Mouse (Mus musculus) midbrain, embryonic 14.5 days (tissue): ENCODE data around the gene Fcho1. TPM values are rescaled to one million over a fixed set of nuclear protein-coding genes. Genes with fewer than 3 reads are reported as not detected.

ENCODE experiments used
- ATAC-seq: fragments of 200-750 bp; cut with Nextera tagmentation; 2 replicates; pipeline ENCODE4 v1.8.0; 2017; ENCODE audit warnings: moderate number of reproducible peaks, moderate library complexity; ENCODE audit not compliant: low FRiP score, low TSS enrichment
- DNase-seq: peaks from one replicate; pipeline ENCODE4 v3.0.0-alpha.2; 2015
- H3K27ac ChIP-seq: fragments of 300-500 bp; sonication (generic); replicated peaks from 2 replicates; pipeline ENCODE4 v1.5.1; 2014; ENCODE audit warnings: mild to moderate bottlenecking, low read depth, low read length, moderate library complexity
- H3K27me3 ChIP-seq: fragments of 300-500 bp; sonication (generic); 2 replicates; pipeline ENCODE4 v1.6.1; 2014; ENCODE audit warnings: low read length, control low read depth, mixed read lengths; ENCODE audit not compliant: control insufficient read depth, insufficient read depth
- H3K36me3 ChIP-seq: fragments of 300-500 bp; sonication (generic); 2 replicates; pipeline ENCODE4 v1.6.1; 2014; ENCODE audit warnings: low read length, control low read depth; ENCODE audit not compliant: control insufficient read depth, insufficient read depth
- H3K4me1 ChIP-seq: fragments of 300-500 bp; sonication (generic); 2 replicates; pipeline ENCODE4 v1.6.1; 2014; ENCODE audit warnings: mild to moderate bottlenecking, antibody characterized with exemption, low read length, control low read depth; ENCODE audit not compliant: control insufficient read depth, insufficient read depth
- H3K4me2 ChIP-seq: fragments of 300-500 bp; sonication (generic); 2 replicates; pipeline ENCODE4 v1.6.1; 2014; ENCODE audit warnings: mild to moderate bottlenecking, low read length, moderate library complexity
- H3K4me3 ChIP-seq: fragments of 300-500 bp; sonication (generic); replicated peaks from 2 replicates; pipeline ENCODE4 v1.5.1; 2014; ENCODE audit warnings: low read depth, low read length
- H3K9ac ChIP-seq: fragments of 300-500 bp; sonication (generic); replicated peaks from 2 replicates; pipeline ENCODE4 v1.6.1; 2014; ENCODE audit warnings: mild to moderate bottlenecking, low read length, moderate library complexity
- H3K9me3 ChIP-seq: fragments of 300-500 bp; sonication (generic); 2 replicates; pipeline ENCODE4 v1.6.1; 2016; ENCODE audit warnings: low read length, control low read depth, mixed read lengths; ENCODE audit not compliant: control insufficient read depth
- WGBS: fragments of 180-500 bp; shearing (Covaris S2); extraction: QIAGEN DNeasy Blood & Tissue Kit; methylation state at CpG from one replicate; pipeline ENCODE4 v1.1.7; 2014; 5-methylcytosine and 5-hydroxymethylcytosine counted together
- polyA plus RNA-seq: library from polyadenylated mRNA; unstranded; fragments of >200 nt; fragmentation: Nextera tagmentation; extraction: Ambion mirVana; gene quantifications from 2 replicates; pipeline ENCODE4 v1.2.1, GENCODE M21; 2014

Gene Fcho1
- polyA plus RNA-seq, 1 experiment from 2014 or later = 74.6 TPM

DNA sequence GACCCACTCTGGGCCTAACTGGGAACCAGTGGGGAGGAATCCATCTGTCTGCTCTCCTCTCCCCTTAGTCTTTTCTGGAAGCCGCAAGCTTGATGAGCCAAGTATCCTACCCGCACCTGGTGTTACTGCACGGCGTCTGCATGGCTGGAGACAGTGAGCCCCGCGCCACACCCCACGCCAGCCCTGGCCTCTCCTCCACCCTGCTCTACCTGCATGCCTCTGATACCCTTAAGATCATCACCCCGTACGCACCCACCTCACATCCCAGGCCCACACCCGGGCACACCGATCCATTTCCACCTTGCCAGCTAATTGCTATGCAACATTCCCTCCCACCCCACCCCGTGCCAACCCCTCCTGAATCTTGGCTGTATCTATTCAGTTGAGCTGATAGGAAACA is 42.7 kb downstream of the Fcho1 start:
- Histone ChIP-seq H3K4me3 (no peak overlapping the region), H3K9ac (no peak overlapping the region), H3K4me1 (0 out of 2 replicates have a peak, but pooled peaks cover 16% of the 10 kb centered on the region), H3K36me3 (no peaks in the 10 kb centered on the region), H3K27me3 (peaks cover 100% of the 10 kb centered on the region), H3K4me2 (no peak overlapping the region), H3K9me3 (no peaks in the 10 kb centered on the region), H3K27ac (no peak overlapping the region)
- no peak for DNase-seq
- ATAC-seq = no peak
- 55% methylated on average over 12 of the region's 12 CpGs for WGBS

DNA sequence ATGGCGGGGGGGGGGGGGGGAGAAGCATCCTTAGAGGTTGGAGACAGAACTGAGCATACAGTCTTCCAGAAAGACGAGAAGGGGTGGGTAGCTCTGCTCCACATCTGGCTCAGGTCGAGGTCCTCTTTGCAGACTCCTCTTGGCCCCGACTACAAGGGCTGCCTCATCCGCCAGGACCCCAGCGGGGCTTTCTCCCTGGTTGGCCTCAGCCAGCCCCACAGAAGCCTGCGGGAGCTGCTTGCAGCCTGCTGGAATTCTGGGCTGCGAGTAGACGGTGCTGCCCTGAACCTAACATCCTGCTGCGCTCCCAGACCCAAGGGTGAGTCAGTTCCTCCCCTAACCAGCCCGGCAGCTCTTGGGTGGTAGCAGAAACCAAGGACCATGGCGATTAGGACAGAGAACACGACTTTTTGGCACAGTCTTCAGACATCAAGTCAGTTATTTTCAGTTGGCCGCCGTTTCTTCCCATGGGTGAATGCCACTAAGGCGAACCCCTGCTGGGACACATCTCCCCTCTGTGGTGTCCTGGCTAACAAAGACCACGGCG is 44.1 kb downstream of the Fcho1 start:
- Histone ChIP-seq H3K4me3 (no peak overlapping the region), H3K9ac (no peak overlapping the region), H3K4me1 (0 out of 2 replicates have a peak, but pooled peaks cover 16% of the 10 kb centered on the region), H3K27ac (no peak overlapping the region), H3K36me3 (no peaks in the 10 kb centered on the region), H3K9me3 (no peaks in the 10 kb centered on the region), H3K27me3 (peaks cover 93% of the 10 kb centered on the region), H3K4me2 (no peak overlapping the region)
- WGBS = 2% methylated on average over 18 of the region's 18 CpGs
- DNase-seq (no peak), ATAC-seq (no peak)

DNA sequence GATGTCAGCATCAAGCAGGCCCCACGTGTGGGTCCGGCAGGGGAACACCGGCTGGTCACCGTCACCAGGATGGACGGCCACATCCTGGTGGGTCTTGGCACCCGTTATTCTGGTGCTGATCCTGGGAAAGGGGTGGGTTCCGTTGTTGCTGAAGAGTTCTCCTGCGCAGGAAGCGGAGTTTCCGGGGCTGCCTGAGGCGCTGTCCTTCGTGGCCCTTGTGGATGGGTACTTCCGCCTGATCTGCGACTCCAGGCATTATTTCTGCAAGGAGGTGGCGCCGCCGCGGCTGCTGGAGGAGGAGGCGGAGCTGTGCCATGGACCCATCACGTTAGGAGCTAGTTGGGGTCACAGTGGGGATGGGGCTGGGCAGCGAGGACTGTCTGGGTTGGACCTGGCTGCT is 45.0 kb downstream of the Fcho1 start:
- Histone ChIP-seq H3K4me3 (no peak overlapping the region), H3K9me3 (no peaks in the 10 kb centered on the region), H3K4me2 (no peak overlapping the region), H3K27ac (no peak overlapping the region), H3K9ac (no peak overlapping the region), H3K27me3 (peaks cover 87% of the 10 kb centered on the region), H3K4me1 (0 out of 2 replicates have a peak, but pooled peaks cover 7% of the 10 kb centered on the region), H3K36me3 (no peaks in the 10 kb centered on the region)
- 4% methylated on average over 21 of the region's 21 CpGs for WGBS
- DNase-seq = no peak
- no peak for ATAC-seq

DNA sequence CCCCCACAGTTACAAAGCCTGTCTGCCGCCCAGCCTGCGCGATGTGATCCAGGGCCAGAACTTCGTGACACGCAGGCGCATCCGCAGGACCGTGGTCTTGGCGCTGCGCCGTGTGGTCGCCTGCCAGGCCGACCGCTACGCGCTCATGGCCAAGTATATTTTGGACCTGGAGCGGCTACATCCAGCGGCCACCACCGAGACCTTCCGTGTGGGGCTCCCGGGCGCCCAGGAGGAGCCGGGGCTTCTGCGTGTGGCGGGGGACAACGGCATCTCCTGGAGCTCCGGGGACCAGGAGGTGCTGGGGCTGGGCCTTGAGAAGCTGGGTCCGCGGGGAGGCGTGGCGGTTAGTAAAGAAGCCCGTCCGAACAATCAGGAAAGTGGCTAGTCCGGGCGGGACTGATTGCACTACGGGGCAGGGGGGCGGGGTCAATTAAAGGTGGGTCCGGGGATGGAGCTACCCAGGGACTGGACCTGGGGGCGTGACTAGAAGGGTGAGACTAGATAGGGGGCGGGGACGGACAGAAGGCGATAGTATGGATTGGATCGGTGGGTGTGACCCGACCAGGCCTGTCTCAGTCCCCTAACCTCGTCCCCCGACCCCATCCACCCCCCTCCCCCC is 45.9 kb downstream of the Fcho1 start:
- DNase-seq (no peak), ATAC-seq (0 out of 2 replicates have a peak, but pooled peaks have one; percentile 3)
- Histone ChIP-seq H3K9ac (peak overlapping the region; percentile 16; the same call in 1 of the 2 replicates), H3K4me2 (peak overlapping the region; percentile 47), H3K27ac (no peak overlapping the region), H3K27me3 (peaks cover 84% of the 10 kb centered on the region), H3K4me1 (0 out of 2 replicates have a peak, but pooled peaks cover 4% of the 10 kb centered on the region), H3K4me3 (peak overlapping the region; percentile 25), H3K9me3 (no peaks in the 10 kb centered on the region), H3K36me3 (no peaks in the 10 kb centered on the region)
- WGBS = 2% methylated on average over 46 of the region's 46 CpGs

DNA sequence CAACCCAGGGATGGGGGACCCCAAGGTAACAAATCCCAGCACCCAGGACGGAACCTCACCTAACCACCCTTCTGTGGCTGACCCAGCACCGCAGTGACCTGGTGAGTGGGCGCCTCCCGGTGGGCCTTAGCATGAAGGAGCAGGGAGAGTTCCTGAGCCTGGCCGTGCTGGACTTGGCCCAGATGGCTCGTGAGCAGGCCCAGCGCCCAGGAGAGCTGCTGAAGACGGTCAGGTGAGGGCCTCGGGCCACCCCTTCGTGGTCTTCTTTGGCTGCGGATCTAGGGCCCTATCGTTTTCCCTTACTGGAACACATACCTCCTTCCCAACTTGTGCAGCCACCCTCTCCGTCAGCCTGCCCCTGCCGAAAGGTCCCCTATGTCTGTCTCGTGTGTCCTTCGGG is 46.4 kb downstream of the Fcho1 start:
- Histone ChIP-seq H3K9me3 (no peaks in the 10 kb centered on the region), H3K27ac (no peak overlapping the region), H3K9ac (peak overlapping the region; percentile 16; the same call in 1 of the 2 replicates), H3K4me3 (peak overlapping the region; percentile 25), H3K36me3 (no peaks in the 10 kb centered on the region), H3K4me1 (0 out of 2 replicates have a peak, but pooled peaks cover 4% of the 10 kb centered on the region), H3K4me2 (peak overlapping the region; percentile 47), H3K27me3 (peaks cover 78% of the 10 kb centered on the region)
- DNase-seq (no peak), ATAC-seq (no peak)
- WGBS = 10% methylated on average over 16 of the region's 16 CpGs

DNA sequence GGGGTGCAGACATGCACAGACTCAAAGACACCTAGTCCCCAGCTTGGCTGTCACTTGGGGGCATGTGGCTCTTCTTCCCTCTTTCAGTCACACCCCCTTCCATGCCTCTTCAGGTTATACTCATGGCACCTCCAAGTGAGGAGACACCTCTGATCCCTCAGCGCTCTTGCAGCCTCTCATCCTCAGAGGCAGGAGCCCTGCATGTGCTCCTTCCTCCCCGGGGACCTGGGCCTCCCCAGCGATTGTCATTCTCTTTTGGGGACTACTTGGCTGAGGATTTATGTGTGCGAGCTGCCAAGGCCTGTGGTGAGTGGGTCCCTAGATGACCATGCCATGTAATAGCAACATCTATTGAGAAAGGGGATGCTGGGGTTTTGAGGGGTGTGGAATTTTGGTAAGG is 47.3 kb downstream of the Fcho1 start:
- Histone ChIP-seq H3K27ac (no peak overlapping the region), H3K36me3 (no peaks in the 10 kb centered on the region), H3K4me3 (no peak overlapping the region), H3K4me1 (0 out of 2 replicates have a peak, but pooled peaks cover 4% of the 10 kb centered on the region), H3K4me2 (no peak overlapping the region), H3K9me3 (no peaks in the 10 kb centered on the region), H3K27me3 (peaks cover 69% of the 10 kb centered on the region), H3K9ac (no peak overlapping the region)
- no peak for DNase-seq
- WGBS = 48% methylated on average over 4 of the region's 4 CpGs
- ATAC-seq = no peak

DNA sequence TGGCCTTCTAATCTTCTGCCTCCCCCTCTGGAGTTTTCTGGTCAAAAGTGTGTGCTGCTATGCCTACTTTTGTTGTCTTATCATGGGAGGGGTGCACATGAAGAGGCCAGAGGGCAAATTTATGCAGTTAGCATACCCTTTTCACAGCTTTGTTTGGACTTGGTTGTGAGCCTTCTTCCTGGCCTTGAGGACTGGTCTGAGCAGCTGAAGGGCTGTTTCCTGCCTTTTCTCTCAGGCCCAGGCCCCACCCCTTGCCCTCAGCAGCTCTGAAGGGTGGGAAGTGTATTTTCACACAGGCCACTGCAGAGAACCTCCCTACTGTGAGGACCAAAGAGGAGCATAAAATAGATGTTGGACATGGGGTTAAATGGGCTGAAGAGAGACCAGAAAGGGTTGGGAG is 48.0 kb downstream of the Fcho1 start:
- no peak for DNase-seq
- no peak for ATAC-seq
- H3K36me3 ChIP-seq = no peaks in the 10 kb centered on the region

DNA sequence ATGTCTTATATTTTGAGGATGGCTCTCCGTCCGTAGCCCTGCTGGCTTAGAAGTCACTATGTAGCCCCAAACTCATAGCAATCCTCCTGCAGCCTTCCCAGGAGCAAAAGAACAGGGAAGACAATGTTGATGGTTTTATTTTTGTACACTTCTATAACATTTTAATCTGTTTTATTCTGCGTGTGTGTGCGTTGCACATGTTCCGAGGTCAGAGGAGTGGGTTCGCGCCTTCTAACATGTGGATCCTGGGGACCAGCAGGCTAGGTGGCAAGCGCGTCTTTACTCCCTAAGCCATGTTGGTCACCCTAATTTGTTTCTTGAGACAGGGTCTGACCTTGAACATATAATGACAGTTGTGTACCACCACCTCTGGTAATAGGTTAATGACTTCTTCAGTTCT is 48.7 kb downstream of the Fcho1 start:
- WGBS = 59% methylated on average over 9 of the region's 9 CpGs
- peak overlapping the region; percentile 82 for H3K4me2 ChIP-seq
- H3K27me3 ChIP-seq = peaks cover 55% of the 10 kb centered on the region
- peak overlapping the region; percentile 61 for H3K4me3 ChIP-seq
- ATAC-seq (no peak), DNase-seq (no peak)
- 0 out of 2 replicates have a peak, but pooled peaks cover 8% of the 10 kb centered on the region for H3K4me1 ChIP-seq
- 0 out of 2 replicates have a peak overlapping the region, but pooled peaks have one; percentile 75 for H3K9ac ChIP-seq
- H3K9me3 ChIP-seq = no peaks in the 10 kb centered on the region
- no peak overlapping the region for H3K27ac ChIP-seq
- no peaks in the 10 kb centered on the region for H3K36me3 ChIP-seq

More for the DNA sequence above, 48.0 kb downstream of the Fcho1 start:
- Histone ChIP-seq H3K4me1 (0 out of 2 replicates have a peak, but pooled peaks cover 4% of the 10 kb centered on the region), H3K4me3 (no peak overlapping the region), H3K9me3 (no peaks in the 10 kb centered on the region), H3K9ac (no peak overlapping the region), H3K27me3 (peaks cover 63% of the 10 kb centered on the region), H3K4me2 (no peak overlapping the region), H3K27ac (no peak overlapping the region)
